Mouse (Mus musculus): ENCODE results near the gene Pgpep1l.

The Pgpep1l gene

GRCm38 (mm10) chr7:68259523-68260081, 4.4 kb downstream of the Pgpep1l start:
- DNase-seq = no peak

GRCm38 (mm10) chr7:68258326-68259150, 5.5 kb downstream of the Pgpep1l start:
- no peak for DNase-seq

- no peak for DNase-seq
Measured at GRCm38 (mm10) chr7:68257767-68258166, 6.3 kb downstream of the Pgpep1l start.

- no peak for DNase-seq
Measured at GRCm38 (mm10) chr7:68250902-68251301, 13.1 kb downstream of the Pgpep1l start.

- DNase-seq = no peak
Measured at GRCm38 (mm10) chr7:68250411-68250810, 13.6 kb downstream of the Pgpep1l start.

- no peak for DNase-seq
Measured at GRCm38 (mm10) chr7:68246249-68246648, 17.8 kb downstream of the Pgpep1l start.

- no peak for DNase-seq
Measured at GRCm38 (mm10) chr7:68245681-68246080, 18.4 kb downstream of the Pgpep1l start.

GRCm38 (mm10) chr7:68241205-68241604, 22.8 kb downstream of the Pgpep1l start:
- no peak for DNase-seq

GRCm38 (mm10) chr7:68239220-68239827, 24.7 kb downstream of the Pgpep1l start:
- DNase-seq = no peak

- DNase-seq = no peak
Measured at GRCm38 (mm10) chr7:68236817-68237216, 27.2 kb downstream of the Pgpep1l start.

- DNase-seq = no peak
Measured at GRCm38 (mm10) chr7:68233619-68234223, 30.3 kb downstream of the Pgpep1l start.

- DNase-seq = no peak
Measured at GRCm38 (mm10) chr7:68232521-68232920, 31.5 kb downstream of the Pgpep1l start.

GRCm38 (mm10) chr7:68230831-68231230, 33.2 kb downstream of the Pgpep1l start:
- DNase-seq = no peak

GRCm38 (mm10) chr7:68228491-68228890, 35.5 kb downstream of the Pgpep1l start:
- no peak for DNase-seq

GRCm38 (mm10) chr7:68227621-68228020, 36.4 kb downstream of the Pgpep1l start:
- DNase-seq = no peak

GRCm38 (mm10) chr7:68227021-68227420, 37.0 kb downstream of the Pgpep1l start:
- no peak for DNase-seq

GRCm38 (mm10) chr7:68225427-68226054, 38.5 kb downstream of the Pgpep1l start:
- DNase-seq = no peak

GRCm38 (mm10) chr7:68224006-68224405, 40.0 kb downstream of the Pgpep1l start:
- DNase-seq = no peak

- no peak for DNase-seq
Measured at GRCm38 (mm10) chr7:68223356-68223808, 40.7 kb downstream of the Pgpep1l start.

GRCm38 (mm10) chr7:68221677-68222230, 42.3 kb downstream of the Pgpep1l start:
- no peak for DNase-seq

- no peak for DNase-seq
Measured at GRCm38 (mm10) chr7:68218879-68219278, 45.2 kb downstream of the Pgpep1l start.

- no peak for DNase-seq
Measured at GRCm38 (mm10) chr7:68215522-68216070, 48.4 kb downstream of the Pgpep1l start.

Measured in cerebellum, adult 11 months (tissue).